Mouse (Mus musculus) bone marrow, adult 2 months (tissue): ENCODE measurements around the gene Gfra1. TPM values are rescaled to one million over a fixed set of nuclear protein-coding genes. Genes with fewer than 3 reads are reported as not detected.

Source experiments
- H3K27ac ChIP-seq: fragments of 200-500 bp; 2 replicates; pipeline ENCODE4 v1.5.1; 2012; ENCODE audit warnings: low read depth, mild to moderate bottlenecking, control low read depth, inconsistent platforms, low read length; ENCODE audit not compliant: control insufficient read depth, poor library complexity, insufficient read depth
- H3K4me1 ChIP-seq: fragments of 200-500 bp; 2 replicates; pipeline ENCODE4 v1.6.1; 2011; ENCODE audit warnings: low read length; ENCODE audit not compliant: control insufficient read depth, insufficient read depth
- H3K4me3 ChIP-seq: fragments of 200-500 bp; replicated peaks from 2 replicates; pipeline ENCODE3; 2011; ENCODE audit warnings: mild to moderate bottlenecking, low read depth, low read length, control low read depth; ENCODE audit not compliant: control insufficient read depth
- CTCF ChIP-seq: fragments of 200-500 bp; IDR thresholded peaks from 2 replicates; pipeline ENCODE4 v1.5.1; 2011; ENCODE audit warnings: low read length, control low read depth; ENCODE audit not compliant: control insufficient read depth, insufficient read depth
- POLR2A ChIP-seq: fragments of 200-500 bp; IDR thresholded peaks from 2 replicates; pipeline ENCODE4 v1.6.1; 2011; ENCODE audit warnings: low read depth, mild to moderate bottlenecking, control low read depth, low read length, borderline replicate concordance; ENCODE audit not compliant: control insufficient read depth
- WGBS: fragments of 180-500 bp; shearing (Covaris S2); methylation state at CpG from one replicate; pipeline ENCODE4 v1.1.7; 2018; 5-methylcytosine and 5-hydroxymethylcytosine counted together
- polyA plus RNA-seq: library from polyadenylated mRNA; stranded (reverse); fragments of >200 nt; gene quantifications from 2 replicates; pipeline ENCODE4 v1.2.4, GENCODE M21; 2011; ENCODE audit warnings: low replicate concordance; ENCODE audit not compliant: missing spikeins, insufficient read depth, insufficient read length

The Gfra1 gene
- polyA plus RNA-seq: 0.83 and 2.4 TPM in 2 replicates

DNA sequence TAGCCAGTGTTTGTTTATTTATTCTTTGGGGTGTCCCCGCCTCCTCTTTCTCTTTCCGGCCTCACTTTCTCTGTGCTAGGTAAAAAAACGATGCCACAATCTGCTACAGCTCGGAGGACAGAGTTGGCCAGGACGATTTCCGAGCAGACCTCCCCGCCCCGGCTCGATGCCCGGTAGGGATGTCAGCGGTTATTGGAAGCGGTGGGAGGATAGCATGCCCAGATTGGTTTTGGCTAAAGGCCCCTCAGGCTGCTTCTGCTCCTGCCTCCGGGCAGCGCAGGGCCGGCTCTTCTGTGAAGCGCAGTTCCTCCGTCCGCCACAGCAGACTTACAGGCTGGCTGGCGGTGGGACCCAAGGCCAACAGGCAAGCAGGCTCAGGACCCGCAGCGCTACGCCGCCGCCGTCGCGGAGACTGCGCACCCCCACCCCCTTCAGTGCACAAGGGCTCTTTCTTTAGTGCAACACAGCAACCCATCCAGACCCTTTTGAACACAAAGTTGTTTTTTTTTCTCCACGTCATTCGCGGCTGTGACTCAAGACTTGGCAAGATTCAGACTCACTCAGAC is at the start of gene Gfra1:
Gfra1 (minus strand) TSS at position 414 of the 566 bp plus-strand sequence.
- H3K27ac ChIP-seq: 0 out of 2 replicates have a peak within 1 kb of the TSS, but pooled peaks have one; percentile 37
- H3K4me3 ChIP-seq: peak within 1 kb of the TSS; percentile 60
- under 1% methylated on average over 31 of the region's 31 CpGs for WGBS
- H3K4me1 ChIP-seq: peaks cover 2% of the 10 kb centered on the region; the same call in 1 of the 2 replicates
- TF ChIP-seq CTCF (no peak), POLR2A (no peak; the same call in 1 of the 2 replicates)

DNA sequence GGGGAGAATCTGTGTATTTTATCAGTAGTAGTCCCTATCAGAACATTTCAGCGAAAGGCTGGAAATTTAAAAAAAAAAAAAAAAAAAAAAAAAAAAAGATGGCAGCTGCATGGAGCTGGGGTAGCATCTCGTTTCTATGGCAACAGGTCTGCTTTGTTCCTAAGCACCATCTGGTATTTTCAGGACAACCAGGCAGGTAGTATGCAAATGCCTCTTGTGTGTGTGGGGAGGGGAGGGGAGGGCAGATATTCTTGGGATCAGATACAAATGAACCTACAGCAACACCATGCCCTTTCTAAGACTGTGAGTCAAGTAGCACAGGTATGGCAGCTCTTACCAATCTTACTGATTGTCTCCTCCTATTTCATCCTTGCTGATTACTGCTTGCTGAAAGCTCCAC is 44.3 kb upstream of the Gfra1 start:
- TF ChIP-seq CTCF: no peak
- TF ChIP-seq POLR2A: no peak
- Histone ChIP-seq H3K27ac (no peak overlapping the region), H3K4me3 (no peak overlapping the region), H3K4me1 (no peaks in the 10 kb centered on the region)
- WGBS: 68% methylated on average over 2 of the region's 2 CpGs

DNA sequence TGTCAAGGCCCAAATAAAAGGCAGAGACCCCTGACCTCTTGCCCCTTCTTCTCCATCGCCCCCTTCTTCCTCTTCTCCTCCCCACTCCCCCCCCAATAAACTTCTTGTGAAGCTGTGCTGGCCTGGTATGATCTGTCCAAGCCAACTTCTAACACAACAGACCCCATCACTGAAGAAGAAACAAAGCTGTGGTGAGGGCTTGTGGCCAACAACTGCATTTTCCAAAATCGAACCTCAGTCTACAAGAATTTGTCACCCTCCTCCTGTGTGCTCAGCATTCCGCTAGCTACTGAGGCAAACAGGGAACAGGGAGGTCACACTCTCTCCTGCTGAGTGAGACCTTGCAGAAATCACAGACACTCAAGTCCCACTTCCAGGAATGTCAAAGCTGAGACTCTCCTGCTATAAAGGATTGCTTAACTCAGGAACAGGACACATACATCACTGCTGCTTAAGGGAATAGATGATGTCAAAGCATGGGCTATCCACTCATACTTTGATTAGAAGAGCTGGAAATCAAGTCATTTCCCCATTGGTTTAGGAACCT is 43.8 kb upstream of the Gfra1 start:
- 77% methylated on average over 3 of the region's 3 CpGs for WGBS
- no peak overlapping the region for H3K4me3 ChIP-seq
- no peaks in the 10 kb centered on the region for H3K4me1 ChIP-seq
- no peak overlapping the region for H3K27ac ChIP-seq
- TF ChIP-seq CTCF: no peak
- TF ChIP-seq POLR2A: no peak

DNA sequence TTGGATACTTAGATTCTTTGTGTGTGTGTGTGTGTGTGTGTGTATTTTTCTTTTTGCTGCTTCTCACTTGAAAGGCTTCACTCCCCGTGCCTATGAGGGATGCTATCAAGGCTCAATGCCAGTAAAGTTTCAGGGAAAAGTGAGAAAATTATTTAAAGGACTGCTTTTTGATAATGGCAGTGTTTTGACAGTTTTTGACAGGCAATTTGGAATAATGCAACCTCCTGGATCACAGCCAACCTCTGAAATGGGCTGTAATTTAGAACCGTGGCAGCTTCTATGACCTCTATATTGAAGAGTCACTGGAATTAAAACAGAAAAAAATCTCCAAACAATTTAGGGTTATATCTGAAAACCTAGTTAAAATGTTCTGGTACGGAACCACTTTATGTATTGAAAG is 41.4 kb upstream of the Gfra1 start:
- TF ChIP-seq CTCF (no peak), POLR2A (no peak)
- H3K27ac ChIP-seq: no peak overlapping the region
- no peaks in the 10 kb centered on the region for H3K4me1 ChIP-seq
- H3K4me3 ChIP-seq: no peak overlapping the region
- 64% methylated on average over 3 of the region's 3 CpGs for WGBS

DNA sequence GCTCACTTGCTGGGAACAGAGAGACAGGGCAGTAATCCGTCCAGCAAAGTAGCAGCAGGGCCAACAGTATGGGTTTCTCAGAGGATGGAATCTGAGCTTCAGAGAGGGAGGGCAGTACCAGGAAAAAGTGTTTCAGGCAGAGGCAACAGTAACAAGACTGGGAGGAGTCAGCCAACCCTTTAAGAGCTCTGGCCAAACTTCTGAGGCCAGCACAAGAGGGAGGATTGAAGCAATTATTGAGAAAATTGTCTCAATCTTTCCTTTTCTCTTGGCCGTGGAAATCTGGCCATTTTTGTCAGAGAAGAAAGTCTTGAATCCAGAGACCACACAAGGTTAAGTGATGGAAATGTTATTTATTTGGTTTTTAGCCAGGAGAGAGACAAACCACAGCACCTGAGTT is 31.0 kb upstream of the Gfra1 start:
- WGBS: 66% methylated on average over 2 of the region's 2 CpGs
- no peak overlapping the region for H3K4me3 ChIP-seq
- no peak overlapping the region for H3K27ac ChIP-seq
- TF ChIP-seq POLR2A (no peak), CTCF (no peak)
- H3K4me1 ChIP-seq: no peaks in the 10 kb centered on the region

DNA sequence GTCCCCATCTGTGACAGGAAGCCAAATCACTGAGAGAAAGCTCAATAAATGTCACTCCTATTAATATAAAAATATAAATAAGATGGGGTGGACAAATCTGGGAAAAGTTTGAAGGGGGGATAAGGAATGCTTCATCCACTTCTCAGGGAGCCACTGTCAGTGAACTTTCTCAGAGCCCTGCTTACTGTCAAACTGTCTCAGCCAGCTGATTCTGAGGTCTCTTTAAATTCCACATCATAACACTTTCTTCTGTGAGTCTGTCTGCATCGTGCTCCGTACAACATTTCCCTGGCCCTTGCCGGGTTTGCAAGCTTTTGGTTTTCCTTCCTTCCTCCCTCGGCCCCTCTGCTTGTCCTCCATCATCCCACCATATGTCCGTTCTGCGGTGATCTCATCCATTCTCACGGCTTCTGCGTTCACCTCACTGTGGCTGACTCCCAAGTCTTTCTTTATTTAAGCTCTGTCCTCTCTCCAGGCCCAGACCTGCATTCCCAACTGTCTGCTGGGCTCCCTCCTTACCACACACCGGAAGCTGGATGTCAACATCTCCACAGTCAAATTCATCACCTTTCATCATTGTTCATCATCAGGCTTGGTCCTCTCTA is 26.8 kb upstream of the Gfra1 start:
- H3K4me3 ChIP-seq: no peak overlapping the region
- whole genome bisulfite sequencing: 71% methylated on average over 9 of the region's 9 CpGs
- no peak for TF ChIP-seq CTCF
- TF ChIP-seq POLR2A: no peak
- H3K27ac ChIP-seq: no peak overlapping the region
- no peaks in the 10 kb centered on the region for H3K4me1 ChIP-seq

DNA sequence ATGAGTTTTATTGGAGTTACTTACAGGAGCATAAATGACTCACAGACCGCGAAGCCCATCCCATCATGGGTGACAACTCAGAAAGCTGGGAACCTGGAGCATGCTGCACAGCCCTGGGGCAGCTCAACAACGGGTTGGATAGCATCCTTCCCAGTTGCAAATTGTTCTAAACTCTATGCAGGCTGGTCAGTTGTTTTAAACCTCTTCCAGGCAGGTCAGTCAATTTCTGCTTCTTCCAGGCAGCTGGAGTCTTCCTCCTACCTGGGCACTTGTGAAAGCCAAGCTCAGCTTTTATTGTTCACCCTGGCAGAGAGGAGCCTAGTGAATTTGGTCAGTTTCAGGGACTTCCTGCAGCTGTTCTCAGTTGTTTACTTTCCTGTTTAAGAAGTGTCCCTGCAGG is 18.5 kb upstream of the Gfra1 start:
- WGBS: 77% methylated on average over 3 of the region's 3 CpGs
- Histone ChIP-seq H3K27ac (no peak overlapping the region), H3K4me3 (no peak overlapping the region), H3K4me1 (no peaks in the 10 kb centered on the region)
- TF ChIP-seq CTCF (no peak), POLR2A (no peak)

DNA sequence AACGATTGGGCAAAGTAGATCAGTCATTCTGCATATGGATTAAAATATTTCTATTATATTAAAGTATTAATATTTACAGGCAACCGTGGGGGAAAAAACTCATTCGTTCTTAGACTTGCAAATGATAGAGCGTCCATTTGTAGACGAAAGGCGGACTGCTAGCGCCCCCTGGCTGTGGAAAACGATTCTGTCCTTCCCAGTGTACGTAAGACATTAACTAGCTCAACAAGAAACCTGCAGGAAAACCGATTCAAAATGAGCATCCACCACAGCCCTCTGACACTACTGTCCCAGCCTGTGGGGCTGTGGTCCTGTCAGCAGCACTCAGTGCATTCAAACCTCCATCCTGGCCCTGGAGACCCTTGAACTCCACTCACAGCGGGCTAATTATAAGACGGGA is 13.7 kb upstream of the Gfra1 start:
- H3K27ac ChIP-seq: no peak overlapping the region

DNA sequence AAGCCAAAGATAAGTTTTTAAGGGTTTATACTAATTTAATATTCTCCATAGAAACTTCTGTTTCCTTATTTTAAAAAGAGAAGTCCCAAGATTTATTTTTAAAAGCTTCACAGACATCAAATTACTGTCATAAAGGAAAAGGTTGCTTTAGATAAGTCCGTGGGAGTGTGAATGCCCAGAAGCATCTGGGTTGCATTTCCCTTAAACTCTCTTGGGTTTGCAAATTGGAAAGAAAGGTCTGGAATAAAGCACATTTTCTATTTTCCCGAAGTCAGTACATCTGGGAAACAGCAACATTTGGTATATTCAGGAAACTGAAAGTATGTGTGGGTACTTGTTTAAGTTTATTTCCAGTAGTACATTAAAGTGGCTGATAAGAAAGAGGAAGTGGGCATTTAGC is 12.6 kb upstream of the Gfra1 start:
- no peak for TF ChIP-seq POLR2A
- TF ChIP-seq CTCF: no peak
- Histone ChIP-seq H3K4me3 (no peak overlapping the region), H3K4me1 (no peaks in the 10 kb centered on the region; the same call in none of the 2 replicates), H3K27ac (no peak overlapping the region)
- 2% methylated on average over 2 of the region's 2 CpGs for WGBS

More for the DNA sequence above, 13.7 kb upstream of the Gfra1 start:
- TF ChIP-seq POLR2A (no peak), CTCF (peak; percentile 85)
- Histone ChIP-seq H3K4me1 (no peaks in the 10 kb centered on the region; the same call in none of the 2 replicates), H3K4me3 (no peak overlapping the region)
- WGBS: 17% methylated on average over 12 of the region's 12 CpGs
